Mouse (Mus musculus) myocyte (in vitro differentiated cells): ENCODE data around the gene Stfa1.

Source experiments
- CEBPB ChIP-seq: IDR thresholded peaks from 2 replicates; pipeline ENCODE4 v1.6.1; 2011; ENCODE audit warnings: mild to moderate bottlenecking, moderate library complexity; ENCODE audit not compliant: poor library complexity, insufficient read depth, severe bottlenecking
- E2F4 ChIP-seq: IDR thresholded peaks from one replicate; pipeline ENCODE4 v1.6.1; 2011; ENCODE audit warnings: mild to moderate bottlenecking, control low read depth, moderate library complexity; ENCODE audit not compliant: insufficient read depth
- MAX ChIP-seq: IDR thresholded peaks from one replicate; pipeline ENCODE4 v1.6.1; 2011; ENCODE audit warnings: low read depth, mild to moderate bottlenecking, control low read depth
- MYOD1 ChIP-seq, 3 experiments: IDR thresholded peaks; one replicate each; pipeline ENCODE4 v1.6.1; 2011; ENCODE audit warnings: control low read depth in 2 of 3, low read depth in 2 of 3, mild to moderate bottlenecking in 2 of 3, moderate library complexity in 1 of 3; ENCODE audit not compliant: insufficient read length in 2 of 3, control insufficient read depth in 1 of 3
- MYOG ChIP-seq, 3 experiments: IDR thresholded peaks; one replicate each; pipeline ENCODE4 v1.6.1; 2011; ENCODE audit warnings: control low read depth in 2 of 3, low read depth in 2 of 3, mild to moderate bottlenecking in 2 of 3; ENCODE audit not compliant: insufficient read length in 2 of 3, control insufficient read depth in 1 of 3, insufficient read depth in 1 of 3
- POLR2A ChIP-seq: IDR thresholded peaks from one replicate; pipeline ENCODE4 v1.6.1; 2011; ENCODE audit warnings: low read depth, mild to moderate bottlenecking, control low read depth, moderate library complexity; ENCODE audit not compliant: insufficient read length
- POLR2AphosphoS2 ChIP-seq: IDR thresholded peaks from one replicate; pipeline ENCODE4 v1.6.1; 2011; ENCODE audit warnings: low read depth, control low read depth; ENCODE audit not compliant: insufficient read length
- SRF ChIP-seq: IDR thresholded peaks from one replicate; pipeline ENCODE4 v1.6.1; 2011; ENCODE audit warnings: low read depth; ENCODE audit not compliant: control insufficient read depth, insufficient read length
- TCF12 ChIP-seq: IDR thresholded peaks from one replicate; pipeline ENCODE4 v1.6.1; 2011; ENCODE audit warnings: mild to moderate bottlenecking, control low read depth; ENCODE audit not compliant: poor library complexity, insufficient read depth, severe bottlenecking
- TCF3 ChIP-seq: IDR thresholded peaks from one replicate; pipeline ENCODE4 v1.6.1; 2011; ENCODE audit warnings: low read depth, control low read depth; ENCODE audit not compliant: insufficient read length
- USF1 ChIP-seq: IDR thresholded peaks from one replicate; pipeline ENCODE4 v1.6.1; 2011; ENCODE audit warnings: low read depth, mild to moderate bottlenecking, control low read depth, moderate library complexity

- TF ChIP-seq POLR2A (no peak), USF1 (no peak), MYOD1 (IDR thresholded peaks at IDR 0.05; ENCODE audit: control insufficient read depth in 1 of 3, insufficient read length in 2 of 3, low read depth in 2 of 3) (no peak), MAX (no peak), TCF3 (no peak), MYOG (IDR thresholded peaks at IDR 0.05; ENCODE audit: control insufficient read depth in 1 of 3, insufficient read depth in 1 of 3, insufficient read length in 2 of 3, low read depth in 2 of 3) (no peak), SRF (no peak), POLR2AphosphoS2 (no peak), CEBPB (no peak), TCF12 (no peak), E2F4 (no peak)
Measured at GRCm38 (mm10) chr16:36307631-36308030, 30.9 kb downstream of the Stfa1 start.
